Mouse (Mus musculus) CH12.LX (cell line): ENCODE measurements around the gene Kif13a.

Source experiments
- BHLHE40 ChIP-seq: IDR thresholded peaks from 2 replicates; pipeline ENCODE4 v1.6.1; 2011; ENCODE audit warnings: mild to moderate bottlenecking, low read depth, low read length, improper control_type of control experiment
- CTCF ChIP-seq, 2 experiments: IDR thresholded peaks in 1 of 2; conservative IDR thresholded peaks in 1 of 2; 2 replicates each; pipeline ENCODE4 v1.5.1; 2011 to 2012; ENCODE audit warnings: low read depth in 2 of 2, low read length in 2 of 2, improper control_type of control experiment in 1 of 2, inconsistent platforms in 1 of 2, mild to moderate bottlenecking in 1 of 2, moderate library complexity in 1 of 2
- ETS1 ChIP-seq: conservative IDR thresholded peaks from 2 replicates; pipeline ENCODE4 v1.6.1; 2012; ENCODE audit warnings: low read depth, mild to moderate bottlenecking, inconsistent platforms, low read length, improper control_type of control experiment, moderate library complexity
- HCFC1 ChIP-seq: IDR thresholded peaks from 2 replicates; pipeline ENCODE4 v1.6.1; 2012; ENCODE audit warnings: low read depth, mild to moderate bottlenecking, inconsistent platforms, low read length, improper control_type of control experiment
- MAX ChIP-seq: IDR thresholded peaks from 2 replicates; pipeline ENCODE4 v1.6.1; 2011; ENCODE audit warnings: low read length, improper control_type of control experiment
- POLR2A ChIP-seq: IDR thresholded peaks from 2 replicates; pipeline ENCODE4 v1.6.1; 2011; ENCODE audit warnings: low read depth, mild to moderate bottlenecking, improper control_type of control experiment, low read length
- SIN3A ChIP-seq: IDR thresholded peaks from 2 replicates; pipeline ENCODE4 v1.6.1; 2012; ENCODE audit warnings: low read length, improper control_type of control experiment, inconsistent platforms
- TCF12 ChIP-seq: IDR thresholded peaks from 2 replicates; pipeline ENCODE4 v1.6.1; 2014; ENCODE audit warnings: low read depth, mild to moderate bottlenecking, inconsistent platforms, low read length, improper control_type of control experiment

- TF ChIP-seq CTCF (conservative IDR thresholded peaks at IDR 0.05 in 1 of 2, IDR thresholded peaks at IDR 0.05 in 1 of 2; ENCODE audit: low read depth in 2 of 2, low read length in 2 of 2) (no peak), MAX (no peak), BHLHE40 (no peak), ETS1 (no peak), HCFC1 (no peak), TCF12 (no peak), SIN3A (no peak), POLR2A (no peak)
Observed at GRCm38 (mm10) chr13:46777461-46777860, 152.2 kb downstream of the Kif13a start.
